Mouse (Mus musculus) liver, embryonic 14 days (tissue): Measurements from ENCODE around the gene E330017A01Rik. TPM values are rescaled to one million over a fixed set of nuclear protein-coding genes. Genes with fewer than 3 reads are reported as not detected.

Experiments
- polyA plus RNA-seq: library from polyadenylated mRNA; depleted of rRNA; stranded (reverse); fragments of >200 nt; gene quantifications from 2 replicates; pipeline ENCODE4 v1.2.3, GENCODE M21; 2012; rRNA removed

The E330017A01Rik gene
- polyA plus RNA-seq, result not detected in 2 replicates

DNA sequence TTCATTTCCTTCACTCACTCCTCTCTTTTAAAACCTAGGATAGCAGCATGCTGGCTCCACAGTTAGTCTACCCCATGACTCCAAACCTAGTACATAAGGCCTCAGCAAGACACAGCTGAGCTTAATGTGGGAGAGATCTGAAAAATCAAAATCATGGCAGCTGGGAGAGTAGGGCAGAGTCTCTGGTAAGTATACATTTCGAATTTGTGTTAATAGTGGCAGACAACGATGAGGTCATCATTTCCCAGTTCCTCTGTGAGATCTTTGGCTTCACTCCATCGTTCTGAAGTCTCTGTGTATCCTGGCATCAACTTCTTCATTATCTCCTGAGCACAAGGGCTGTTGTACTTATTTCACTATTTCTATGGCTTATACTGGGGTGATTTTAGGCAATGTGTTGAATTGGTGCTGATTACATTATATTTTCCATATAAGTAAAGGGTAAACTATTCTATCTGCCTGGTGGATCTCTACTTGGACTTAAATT is at the start of gene E330017A01Rik:
E330017A01Rik (minus strand) TSS at position 51 of the 487 bp plus-strand sequence.

DNA sequence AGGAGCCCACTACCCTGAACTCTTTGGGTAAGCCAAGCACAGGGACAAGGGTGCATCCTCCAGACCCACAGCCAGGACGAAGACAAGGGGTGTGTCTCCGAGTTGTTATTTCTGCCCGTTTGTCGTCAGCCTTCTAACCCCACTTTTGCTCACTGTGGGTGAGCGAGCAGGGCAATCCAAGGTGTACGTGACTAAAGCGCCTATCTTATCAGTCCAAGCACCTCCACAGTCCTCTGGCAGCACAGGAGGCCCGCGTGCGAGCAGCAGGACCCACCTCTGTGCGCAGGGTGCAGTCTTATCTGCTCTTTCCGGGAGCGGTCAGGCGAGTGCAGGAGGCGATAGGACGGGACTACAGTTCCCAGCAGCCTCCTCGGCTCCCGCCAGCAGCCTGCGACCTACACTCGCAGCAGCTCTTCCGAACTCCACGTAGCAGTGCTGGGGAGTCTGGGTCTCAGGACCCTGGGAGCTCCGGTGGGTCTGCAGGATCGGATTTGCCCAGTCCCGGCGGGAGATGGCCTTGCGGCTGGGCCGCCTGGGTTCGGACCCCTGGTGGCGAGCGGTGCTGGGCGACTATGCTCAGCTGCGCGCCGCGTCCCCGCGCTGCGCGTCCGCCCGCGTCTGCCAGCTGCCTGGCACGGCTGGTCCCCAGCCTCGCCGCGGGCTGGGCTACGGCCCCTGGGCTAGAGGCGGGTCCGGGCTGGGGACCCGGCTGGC is 31.5 kb upstream of the E330017A01Rik start, which contains the start of gene Cpox:
Cpox (plus strand) TSS at position 376 of the 714 bp plus-strand sequence.

DNA sequence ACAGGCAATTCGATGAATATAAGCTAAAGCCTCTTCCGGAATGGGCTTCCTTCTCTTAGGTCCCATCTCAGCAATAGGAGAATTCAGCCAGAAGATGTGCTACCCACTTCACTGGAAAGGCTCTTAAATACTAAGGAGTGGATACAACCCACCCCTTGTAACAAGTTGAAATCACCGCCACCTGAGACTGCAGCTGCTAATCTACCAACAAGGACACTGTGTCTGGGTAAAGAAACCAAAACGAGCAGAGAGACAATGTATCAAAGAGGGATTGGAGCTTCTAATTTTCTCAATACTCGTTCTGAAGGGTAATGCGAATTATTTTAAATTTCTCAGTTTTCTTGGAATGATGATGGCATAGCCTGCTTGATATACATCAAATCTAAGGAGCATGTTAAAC is 21.7 kb downstream of the E330017A01Rik start, which contains the start of gene Gm813:
Gm813 (minus strand) TSS at position 101 of the 400 bp plus-strand sequence.

Other genes with a start within 250 kb of the E330017A01Rik start
- gene Dcbld2, start 230.3 kb downstream of the E330017A01Rik start, polyA plus RNA-seq, result 2.7 and 3.0 TPM in 2 replicates
- 9.8 and 10.5 TPM in 2 replicates for gene St3gal6, start 114.5 kb downstream of the E330017A01Rik start, polyA plus RNA-seq
- not detected in 2 replicates for gene Gm813, start 21.8 kb downstream of the E330017A01Rik start, polyA plus RNA-seq
- gene Cpox, start 31.6 kb upstream of the E330017A01Rik start, polyA plus RNA-seq, result 263 and 298 TPM in 2 replicates
- gene Gpr15, start 80.3 kb upstream of the E330017A01Rik start, polyA plus RNA-seq, result 0.06 and 0.07 TPM in 2 replicates
- 15.4 and 17.2 TPM in 2 replicates for gene Cldnd1, start 89.2 kb upstream of the E330017A01Rik start, polyA plus RNA-seq
- not detected in 2 replicates for gene Olfr172, start 124.4 kb upstream of the E330017A01Rik start, polyA plus RNA-seq
- not detected in 2 replicates for gene Olfr173, start 161.5 kb upstream of the E330017A01Rik start, polyA plus RNA-seq
- gene Olfr175-ps1, start 188.0 kb upstream of the E330017A01Rik start, polyA plus RNA-seq, result not detected in 2 replicates
- gene Olfr177, start 236.0 kb upstream of the E330017A01Rik start, polyA plus RNA-seq, result not detected in 2 replicates